Mouse (Mus musculus): ENCODE data around the gene Paqr8.

GRCm38 (mm10) chr1:20879361-20879760 is 11.0 kb upstream of the Paqr8 start:
- TF ChIP-seq POLR2A (IDR thresholded peaks at IDR 0.05; ENCODE audit: low read depth, low read length) = no peak
- TF ChIP-seq CTCF (IDR thresholded peaks at IDR 0.05; ENCODE audit: extremely low read depth, insufficient read length, insufficient replicate concordance, low read depth, low read length) = no peak
